In the genomic region with DNA sequence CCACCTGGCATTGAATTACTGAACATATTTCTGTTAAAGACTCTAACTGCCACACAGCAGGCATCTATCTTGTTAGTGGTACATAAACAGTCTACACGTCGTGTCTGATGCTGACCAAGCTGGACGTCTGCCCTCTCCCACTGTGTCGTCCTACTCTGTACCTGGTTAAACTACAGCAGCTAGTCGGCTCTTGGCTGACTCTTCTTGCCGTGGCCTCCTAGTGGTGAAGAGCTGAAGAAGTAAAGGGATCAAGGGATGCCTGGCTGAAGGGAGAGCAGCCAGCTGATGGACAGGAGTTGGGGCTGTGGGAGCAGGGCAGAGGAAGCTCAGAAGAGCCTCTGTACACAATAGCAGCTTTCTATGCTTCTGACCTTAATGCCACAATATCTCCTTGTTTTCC, we compare ENCODE assay signal across 8 mouse cellular contexts. TPM values are rescaled to one million over a fixed set of nuclear protein-coding genes. Genes with fewer than 3 reads are reported as not detected.
DNase-seq lines count a peak whose midpoint lies in the region; ATAC-seq and TF ChIP-seq lines count a peak whose summit lies in the region.

No protein-coding gene starts in this region.

- no peak overlapping the region for H3K27ac ChIP-seq in hindbrain, embryonic 10.5 days
- H3K27ac ChIP-seq in hindbrain, embryonic 16.5 days (ENCODE audit: low read depth, low read length) = no peak overlapping the region
- no peak overlapping the region for H3K27ac ChIP-seq in small intestine, adult 2 months (ENCODE audit: insufficient read depth, low read depth, low read length)

- DNase-seq in hindbrain, embryonic 10.5 days (ENCODE audit: low spot score) = peak; percentile 8
- DNase-seq in 416B (ENCODE audit: low read depth) = peak; percentile 24
- DNase-seq in Patski (ENCODE audit: low read depth, low spot score) = no peak
- DNase-seq in forelimb bud, embryonic 11.5 days (ENCODE audit: low read depth, low spot score) = peak; percentile 14
- DNase-seq in yolk sac, embryonic 10.5 days (ENCODE audit: low spot score) = no peak
- no peak for DNase-seq in layer of hippocampus, adult 9-11 months

- POLR2A ChIA-PET in Patski (lab: Charles Lee) = no interaction called here

- H3K4me3 ChIP-seq in hindbrain, embryonic 10.5 days = no peak overlapping the region
- H3K4me3 ChIP-seq in hindbrain, embryonic 16.5 days (ENCODE audit: low read length) = no peak overlapping the region
- no peak overlapping the region for H3K4me3 ChIP-seq in small intestine, adult 2 months (ENCODE audit: low read depth, low read length)

- in situ Hi-C loops in Patski (cut with MboI; ENCODE audit: low pct_unique_long_range_greater_than_20kb) = no loop called here

- peak; percentile 53 for TF ChIP-seq CTCF in Patski (IDR thresholded peaks at IDR 0.05)
- peak; percentile 54; the same call in 1 of the 2 replicates for TF ChIP-seq CTCF in small intestine, adult 2 months (IDR thresholded peaks at IDR 0.05; ENCODE audit: extremely low read depth, insufficient read length, insufficient replicate concordance, low read depth, low read length)

- TF ChIP-seq POLR2A in small intestine, adult 2 months (IDR thresholded peaks at IDR 0.05; ENCODE audit: low read depth, low read length) = no peak

- H3K4me1 ChIP-seq in hindbrain, embryonic 10.5 days (replicated peaks) = no peaks in the 10 kb centered on the region
- H3K4me1 ChIP-seq in hindbrain, embryonic 16.5 days (ENCODE audit: control insufficient read depth, insufficient read depth, low read depth, low read length) = no peaks in the 10 kb centered on the region
- H3K4me1 ChIP-seq in small intestine, adult 2 months (ENCODE audit: control insufficient read depth, insufficient read depth, insufficient read length, low read length) = no peaks in the 10 kb centered on the region

- no peaks in the 10 kb centered on the region for H3K9me3 ChIP-seq in hindbrain, embryonic 10.5 days
- no peaks in the 10 kb centered on the region for H3K9me3 ChIP-seq in hindbrain, embryonic 16.5 days (ENCODE audit: control insufficient read depth, low read length)

- WGBS in hindbrain, embryonic 10.5 days = 28% methylated on average over 6 of the region's 6 CpGs
- WGBS in hindbrain, embryonic 16.5 days = 44% methylated on average over 6 of the region's 6 CpGs
- WGBS in small intestine, adult 2 months = 25% methylated on average over 6 of the region's 6 CpGs

- H3K9ac ChIP-seq in hindbrain, embryonic 16.5 days (ENCODE audit: low read depth, low read length) = no peak overlapping the region

- H3K36me3 ChIP-seq in hindbrain, embryonic 10.5 days = no peaks in the 10 kb centered on the region
- no peaks in the 10 kb centered on the region for H3K36me3 ChIP-seq in hindbrain, embryonic 16.5 days (ENCODE audit: control insufficient read depth, insufficient read depth, low read length)
- no peaks in the 10 kb centered on the region for H3K36me3 ChIP-seq in small intestine, adult 2 months (ENCODE audit: control insufficient read depth, insufficient read depth, low read length)

- no peak for ATAC-seq in hindbrain, embryonic 16.5 days
- peak; percentile 26 for ATAC-seq in Patski

- CTCF ChIA-PET in Patski (lab: Charles Lee) = interaction anchor here (1.0 to 6.3 kb wide), 3 partner anchors 9 to 14 kb away, joined by 3 to 29 read pairs (median 4); no protein-coding TSS in a partner anchor

- H3K27me3 ChIP-seq in hindbrain, embryonic 10.5 days (ENCODE audit: insufficient read depth, poor library complexity, severe bottlenecking) = no peaks in the 10 kb centered on the region
- no peaks in the 10 kb centered on the region for H3K27me3 ChIP-seq in hindbrain, embryonic 16.5 days (replicated peaks; ENCODE audit: control insufficient read depth, insufficient read depth, low read length)
- H3K27me3 ChIP-seq in Patski = peaks cover 6% of the 10 kb centered on the region
- no peaks in the 10 kb centered on the region for H3K27me3 ChIP-seq in small intestine, adult 2 months (ENCODE audit: control insufficient read depth, insufficient read depth, low read length)

- no peak overlapping the region for H3K4me2 ChIP-seq in hindbrain, embryonic 16.5 days (ENCODE audit: low read length)

RNA-seq across cellular contexts. Expression of gene Il1b, which starts 22.6 kb away (rescaled TPM):
- not detected in 2 replicates for polyA plus RNA-seq in hindbrain, embryonic 10.5 days (2016; fragmentation: Nextera tagmentation; extraction: Ambion mirVana)
- polyA plus RNA-seq in hindbrain, embryonic 16.5 days (2015; fragmentation: Nextera tagmentation; extraction: Ambion mirVana) = 0.16 TPM in 1 of 2 replicates, not detected in the other
- not detected for polyA plus RNA-seq in Patski (2021)
- polyA plus RNA-seq in small intestine, adult 2 months (2012; rRNA removed) = 0.74 and 0.89 TPM in 2 replicates

Comparison
In these comparisons a context has a peak if more than half of its experiments do, and no peak if none do; other contexts are left out.
1. DNase-seq: peak in hindbrain, embryonic 10.5 days (single experiment), 416B (single experiment) and forelimb bud, embryonic 11.5 days (single experiment); none in Patski (single experiment), yolk sac, embryonic 10.5 days (single experiment) and layer of hippocampus, adult 9-11 months (single experiment).